Mouse (Mus musculus): Measurements from ENCODE around the gene Pnma3.
"Not testable (repeated sequence)": the region's sequence is repeated elsewhere in the genome, so short reads cannot be mapped to it uniquely, and the experiment has no call there.

Gene Pnma3

DNA sequence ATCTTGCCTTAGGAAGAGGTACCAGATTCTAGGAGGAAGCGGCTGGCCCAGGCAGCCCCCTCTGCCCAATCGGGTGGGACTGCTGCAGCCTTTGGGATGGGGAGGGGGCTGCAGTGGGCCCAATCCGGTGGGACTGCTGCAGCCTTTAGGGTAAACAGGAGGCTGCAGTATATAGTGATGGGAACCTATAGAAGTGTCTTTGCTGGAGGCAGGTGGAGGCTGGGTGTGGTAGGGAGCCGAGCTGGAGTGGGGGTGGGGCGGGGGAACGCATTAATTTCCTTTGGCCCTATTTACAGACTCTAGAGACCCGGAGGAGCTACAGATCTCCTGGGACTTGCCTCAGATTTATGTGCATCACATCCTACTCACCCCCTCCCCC lies at the start of gene Pnma3:
Pnma3 (plus strand) TSS at position 373 of the 379 bp plus-strand sequence.
- no peak for DNase-seq (ENCODE audit: low spot score)

GRCm38 (mm10) chrX:73037003-73037402 lies 27.6 kb upstream of the Pnma3 start, which contains the start of gene Pnma5:
Gene Pnma5 (minus strand): TSS chrX:73037103.
- DNase-seq (ENCODE audit: low spot score) = no peak

DNA sequence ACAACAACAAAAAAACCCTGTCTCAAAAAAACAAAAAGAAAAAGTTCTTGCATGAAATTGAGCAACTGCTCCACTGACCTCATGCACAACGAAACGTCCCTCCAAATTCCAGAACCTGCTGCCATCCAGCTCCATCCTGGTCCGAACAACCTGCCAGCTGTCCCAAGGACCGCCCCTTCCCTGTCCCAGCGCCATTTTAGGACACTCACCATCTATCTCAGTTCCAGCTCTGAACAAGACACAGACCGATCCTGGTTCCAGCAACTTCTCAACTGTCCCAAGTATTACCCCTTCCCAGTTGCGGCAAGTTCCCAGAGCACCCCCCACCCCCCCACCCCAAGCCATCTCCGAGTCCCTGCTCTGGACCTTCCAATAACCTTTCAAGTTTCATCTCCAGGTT lies 25.8 kb upstream of the Pnma3 start:
- no peak for DNase-seq (ENCODE audit: low spot score)

GRCm38 (mm10) chrX:73039666-73040065 lies 24.9 kb upstream of the Pnma3 start:
- peak; percentile 30 for DNase-seq (ENCODE audit: low spot score)

- peak; percentile 88 for DNase-seq (ENCODE audit: low spot score)
Measured at GRCm38 (mm10) chrX:73053860-73054563, 10.6 kb upstream of the Pnma3 start.

GRCm38 (mm10) chrX:73061528-73061927 lies 3.1 kb upstream of the Pnma3 start:
- DNase-seq (ENCODE audit: low spot score) = no peak

- DNase-seq (ENCODE audit: low spot score) = no peak
Measured at GRCm38 (mm10) chrX:73062323-73062722, 2.3 kb upstream of the Pnma3 start.

- no peak for DNase-seq (ENCODE audit: low spot score)
Measured at GRCm38 (mm10) chrX:73063512-73064414, 824 bp upstream of the Pnma3 start.

DNA sequence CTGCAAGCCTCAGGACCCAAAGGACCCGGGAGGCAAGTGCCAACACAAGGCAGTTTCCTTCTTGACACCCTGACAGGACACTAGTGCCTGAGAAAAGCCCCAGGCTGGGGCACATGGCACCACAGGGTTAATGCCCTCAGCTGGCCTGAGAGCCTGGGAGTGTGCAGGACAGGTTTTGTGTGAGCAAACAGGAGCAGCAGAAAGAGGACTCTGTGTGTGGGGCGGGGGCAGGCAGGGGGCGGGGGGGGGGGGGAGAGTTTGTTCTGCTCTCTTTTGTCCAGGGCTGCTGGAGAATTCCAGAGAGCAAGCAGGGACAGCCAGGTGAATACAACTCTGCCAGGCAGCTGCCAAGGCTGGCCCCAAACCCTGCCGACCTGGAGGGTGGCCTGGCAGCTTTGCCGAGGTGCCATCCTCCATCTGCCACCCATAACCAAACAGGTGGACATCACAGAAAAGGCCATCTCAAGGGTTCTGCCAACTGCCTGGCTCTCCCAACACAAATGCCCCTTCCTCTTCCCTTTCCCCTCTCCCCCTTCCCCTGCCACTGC lies 2.3 kb downstream of the Pnma3 start:
- DNase-seq (ENCODE audit: low spot score) = not testable (repeated sequence)

GRCm38 (mm10) chrX:73082267-73083055 lies 17.9 kb downstream of the Pnma3 start, which contains the start of gene Xlr4a:
Gene Xlr4a (minus strand): TSS chrX:73082478.
- DNase-seq (ENCODE audit: low spot score) = not testable (repeated sequence)

DNA sequence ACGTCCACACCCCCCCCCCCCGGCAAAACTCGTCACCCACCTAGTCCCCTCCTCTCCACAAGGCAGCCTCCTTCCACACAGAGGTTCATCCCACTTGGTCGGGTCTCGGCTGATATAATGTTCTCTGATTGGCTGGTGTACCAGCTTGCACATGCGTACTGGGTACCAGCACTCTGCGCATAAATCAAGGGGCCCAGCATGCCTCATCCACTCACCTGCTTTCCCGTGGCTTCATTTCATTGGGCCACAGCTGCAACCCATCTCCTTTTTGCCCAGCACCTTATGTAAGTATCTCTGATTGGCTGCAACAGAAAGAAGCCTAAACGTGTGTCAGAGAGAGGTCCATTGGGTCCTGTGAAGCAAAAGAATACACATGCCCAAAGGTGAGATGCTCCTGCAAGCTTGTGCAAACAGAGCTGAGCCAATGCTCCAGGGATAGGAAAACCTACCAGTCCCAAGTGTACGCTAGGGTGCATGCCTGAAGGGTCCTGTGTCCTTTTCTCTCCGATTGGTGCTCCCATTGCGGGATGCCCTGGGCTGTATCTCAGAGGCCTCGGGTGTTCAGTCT lies 32.4 kb downstream of the Pnma3 start, which contains the start of gene Xlr3a:
Xlr3a (minus strand) TSS at position 155 of the 568 bp plus-strand sequence.
- peak; percentile 73 for DNase-seq (ENCODE audit: low spot score)

DNA sequence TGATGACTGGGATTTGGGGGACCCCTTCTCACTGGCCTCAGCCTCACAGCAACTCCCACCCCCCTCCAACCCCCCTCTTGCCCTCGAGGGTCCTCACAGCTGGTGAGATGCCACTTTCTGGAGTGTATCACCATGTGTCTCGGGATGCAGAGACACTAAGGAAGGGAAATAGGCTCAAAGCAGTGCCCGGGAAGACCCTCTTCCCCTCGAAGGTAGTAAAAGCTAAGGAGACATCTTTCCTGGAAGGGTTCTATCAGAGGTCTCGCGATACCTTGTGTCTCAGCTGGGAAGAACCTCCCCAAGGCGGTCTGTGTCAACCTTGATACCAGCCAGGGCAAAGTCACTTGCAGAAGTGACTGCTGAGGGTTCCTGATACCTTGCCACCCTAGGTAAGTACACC lies 52.2 kb downstream of the Pnma3 start, which contains the start of gene Gm14685:
Gm14685 (plus strand) TSS at position 301 of the 400 bp plus-strand sequence.
- DNase-seq (ENCODE audit: low spot score) = not testable (repeated sequence)
